Mouse (Mus musculus) liver, adult 2 months (tissue): ENCODE data around the gene Six6.

ENCODE experiments used
- CTCF ChIP-seq: fragments of 200-500 bp; IDR thresholded peaks from 2 replicates; pipeline ENCODE4 v1.5.1; 2011; ENCODE audit warnings: low read depth, low read length, control low read depth
- POLR2A ChIP-seq: fragments of 200-500 bp; IDR thresholded peaks from 2 replicates; pipeline ENCODE4 v1.6.1; 2011; ENCODE audit warnings: low read length, control low read depth; ENCODE audit not compliant: insufficient read depth; ENCODE audit errors: extremely low read depth

DNA sequence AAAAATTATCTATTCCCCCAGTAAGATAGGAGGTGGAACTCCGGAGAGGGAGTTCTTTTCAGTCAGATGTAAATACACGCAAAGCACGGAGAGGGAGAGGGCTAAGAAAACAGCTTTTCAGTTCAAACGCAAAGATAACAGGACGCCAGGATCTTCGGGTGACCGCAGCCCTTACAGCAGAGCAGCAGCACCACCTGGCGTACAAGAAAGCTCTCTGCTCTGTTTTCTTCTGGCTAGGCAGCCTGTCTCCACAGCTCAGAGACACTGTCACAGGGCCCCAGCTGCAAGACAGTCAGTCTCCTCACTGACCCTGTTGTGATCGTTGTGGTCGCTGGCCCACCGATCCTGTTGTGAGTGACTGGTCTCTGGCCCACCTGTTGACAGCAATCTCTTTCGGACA, 37.0 kb downstream of the Six6 start:
- TF ChIP-seq CTCF (peak; percentile 91), POLR2A (no peak)
